Mouse (Mus musculus): ENCODE results near the gene Aldh16a1. TPM values are rescaled to one million over a fixed set of nuclear protein-coding genes. Genes with fewer than 3 reads are reported as not detected.
A peak's percentile ranks its signal among the peaks of the same experiment; 100 is the strongest.

The Aldh16a1 gene
- polyA plus RNA-seq, 1 experiment: 97.2 TPM

DNA sequence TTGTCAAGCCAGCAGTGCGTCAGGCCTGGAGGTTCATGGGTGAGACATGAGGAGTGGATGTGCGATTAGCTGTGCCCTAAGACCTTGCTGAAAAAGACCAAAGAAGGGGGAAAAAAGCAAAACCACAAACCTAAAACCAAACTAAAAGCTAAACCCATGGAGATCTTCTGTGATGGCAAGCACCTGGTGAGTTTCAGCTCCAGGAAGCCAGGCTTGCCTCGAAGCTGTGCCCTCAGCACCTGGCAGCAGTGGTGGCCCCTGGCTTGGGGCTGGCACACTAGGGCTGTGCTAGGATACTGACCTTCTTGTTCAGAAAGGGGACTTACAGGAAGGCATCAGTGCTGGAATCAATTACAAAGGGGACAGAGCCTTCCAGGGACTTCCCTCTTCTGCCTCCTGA, 13.1 kb downstream of the Aldh16a1 start:
- TF ChIP-seq POLR2A (IDR thresholded peaks at IDR 0.05; ENCODE audit: control insufficient read depth, extremely low read depth, insufficient read depth, low read length, poor library complexity) (no peak), CTCF (IDR thresholded peaks at IDR 0.05; ENCODE audit: borderline replicate concordance, control insufficient read depth, extremely low read depth, insufficient read depth, low read length, poor library complexity) (no peak)
- DNase-seq: peak; percentile 53
- WGBS: 5% methylated on average over 3 of the region's 3 CpGs
- no peaks in the 10 kb centered on the region for H3K36me3 ChIP-seq (ENCODE audit: control insufficient read depth, insufficient read depth, low read length)
- no peak overlapping the region for H3K4me3 ChIP-seq (ENCODE audit: control insufficient read depth, insufficient read depth, low read length)
- peaks cover 50% of the 10 kb centered on the region for H3K4me1 ChIP-seq (replicated peaks; ENCODE audit: control insufficient read depth, insufficient read depth, low read length)
- no peaks in the 10 kb centered on the region for H3K27me3 ChIP-seq (ENCODE audit: control insufficient read depth, insufficient read depth, low read length)
- H3K27ac ChIP-seq (ENCODE audit: control insufficient read depth, insufficient read depth, low read length): peak overlapping the region; percentile 65

DNA sequence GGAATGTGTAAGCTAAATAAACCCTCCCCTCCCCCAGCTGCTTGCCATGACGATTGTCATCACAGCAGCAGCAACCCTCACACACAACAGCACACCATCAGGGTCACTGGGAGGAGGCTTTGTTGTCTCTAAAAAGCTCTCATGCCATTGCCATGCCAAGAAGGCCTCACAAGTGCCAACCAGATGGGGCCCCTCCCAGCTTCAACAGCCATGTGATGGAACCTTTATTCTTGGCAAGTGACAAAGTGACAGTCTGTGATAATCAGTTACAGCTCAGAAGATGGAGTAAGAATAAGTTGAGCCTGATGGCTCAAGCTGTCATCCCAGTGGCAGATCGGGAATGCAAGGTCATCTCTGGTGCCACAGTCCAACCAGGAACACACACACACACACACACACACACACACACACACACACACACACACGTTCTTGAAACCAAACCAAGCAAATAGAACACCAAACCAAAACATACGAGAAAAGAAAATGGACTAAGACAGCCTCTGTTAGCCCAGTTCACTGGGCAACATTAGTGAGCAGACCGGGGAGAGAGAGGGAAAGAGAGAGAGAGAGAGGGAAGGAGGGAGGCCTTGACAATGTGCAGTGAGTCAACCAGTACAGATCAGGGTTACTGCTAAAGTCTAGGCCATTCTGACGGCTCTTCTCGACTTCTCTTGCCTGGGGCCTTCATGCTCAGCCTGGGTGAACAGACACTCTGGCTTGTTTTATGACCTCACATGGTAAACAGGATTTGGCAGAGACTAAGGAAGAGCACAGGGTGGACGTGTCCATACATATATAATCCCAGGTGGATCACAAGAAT, 14.3 kb downstream of the Aldh16a1 start:
- TF ChIP-seq CTCF (IDR thresholded peaks at IDR 0.05; ENCODE audit: borderline replicate concordance, control insufficient read depth, extremely low read depth, insufficient read depth, low read length, poor library complexity): no peak
- TF ChIP-seq POLR2A (IDR thresholded peaks at IDR 0.05; ENCODE audit: control insufficient read depth, extremely low read depth, insufficient read depth, low read length, poor library complexity): no peak
- WGBS: 92% methylated on average over 8 of the region's 8 CpGs
- no peaks in the 10 kb centered on the region for H3K36me3 ChIP-seq (ENCODE audit: control insufficient read depth, insufficient read depth, low read length)
- DNase-seq: no peak
- no peak overlapping the region for H3K4me3 ChIP-seq (ENCODE audit: control insufficient read depth, insufficient read depth, low read length)
- no peaks in the 10 kb centered on the region for H3K27me3 ChIP-seq (ENCODE audit: control insufficient read depth, insufficient read depth, low read length)
- H3K4me1 ChIP-seq (replicated peaks; ENCODE audit: control insufficient read depth, insufficient read depth, low read length): peaks cover 58% of the 10 kb centered on the region
- no peak overlapping the region for H3K27ac ChIP-seq (ENCODE audit: control insufficient read depth, insufficient read depth, low read length)

DNA sequence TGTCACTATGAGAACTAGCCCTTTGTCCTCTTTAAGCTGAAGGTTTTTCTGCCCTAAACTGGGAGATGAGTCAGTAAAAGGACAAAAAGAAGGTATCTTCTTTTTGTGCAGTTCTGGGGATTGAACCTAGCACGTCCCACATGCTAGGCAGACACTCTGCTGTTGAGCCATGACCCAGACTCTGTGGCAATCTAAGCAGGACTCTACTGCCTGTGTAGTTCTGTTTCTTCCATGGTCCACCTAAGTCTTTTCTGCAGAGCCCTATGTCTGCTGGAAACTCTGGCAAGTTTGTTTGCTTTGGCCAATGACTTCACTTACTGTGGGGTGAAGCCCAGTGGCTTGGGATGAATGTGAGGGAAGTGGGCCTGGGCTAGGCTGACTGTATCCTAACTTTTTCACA, 16.0 kb downstream of the Aldh16a1 start:
- no peak for TF ChIP-seq POLR2A (IDR thresholded peaks at IDR 0.05; ENCODE audit: control insufficient read depth, extremely low read depth, insufficient read depth, low read length, poor library complexity)
- no peak for TF ChIP-seq CTCF (IDR thresholded peaks at IDR 0.05; ENCODE audit: borderline replicate concordance, control insufficient read depth, extremely low read depth, insufficient read depth, low read length, poor library complexity)
- WGBS: 100% methylated on average over 1 of the region's 1 CpGs
- H3K36me3 ChIP-seq (ENCODE audit: control insufficient read depth, insufficient read depth, low read length): no peaks in the 10 kb centered on the region
- no peaks in the 10 kb centered on the region for H3K27me3 ChIP-seq (ENCODE audit: control insufficient read depth, insufficient read depth, low read length)
- DNase-seq: no peak
- H3K4me1 ChIP-seq (replicated peaks; ENCODE audit: control insufficient read depth, insufficient read depth, low read length): peaks cover 69% of the 10 kb centered on the region
- H3K27ac ChIP-seq (ENCODE audit: control insufficient read depth, insufficient read depth, low read length): no peak overlapping the region
- no peak overlapping the region for H3K4me3 ChIP-seq (ENCODE audit: control insufficient read depth, insufficient read depth, low read length)

DNA sequence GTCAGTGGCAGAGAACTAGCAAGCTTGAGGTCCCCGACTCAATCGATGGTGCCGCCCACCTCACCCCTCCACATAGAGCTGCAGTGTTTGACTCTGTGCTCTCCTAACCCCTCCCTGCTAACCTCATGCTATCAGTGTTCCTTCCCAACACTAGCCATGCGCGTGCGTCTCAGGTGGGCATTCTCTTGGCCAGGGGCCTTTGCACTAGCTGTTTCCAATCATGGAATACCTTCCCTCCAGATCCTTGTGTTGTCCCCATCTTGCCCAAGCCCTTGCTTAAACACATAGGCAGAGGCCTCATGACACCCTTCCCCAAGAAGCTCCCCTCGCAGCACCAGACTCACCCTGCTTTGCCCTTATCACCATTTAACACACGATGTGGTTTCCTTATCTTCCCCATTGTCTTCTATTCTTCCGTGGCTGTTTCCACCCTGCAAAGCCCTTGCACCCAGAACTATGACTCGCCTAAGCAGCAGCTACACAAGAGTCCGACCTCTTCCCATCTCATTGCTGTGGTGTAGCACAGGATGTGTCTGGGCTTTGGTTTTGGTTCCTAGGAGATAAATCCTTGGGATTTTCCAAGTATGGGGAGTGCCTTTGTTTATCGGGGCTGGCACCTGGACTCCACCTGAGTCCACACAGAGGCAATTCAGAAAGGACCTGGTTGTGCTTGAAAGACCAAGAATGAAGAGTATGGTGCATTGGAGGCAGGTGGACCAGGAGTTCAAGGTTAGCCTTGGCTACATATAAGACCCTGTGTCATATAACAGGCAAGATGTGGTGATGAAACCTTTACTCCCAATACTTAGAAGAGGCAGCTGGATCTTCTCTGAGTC, 17.0 kb downstream of the Aldh16a1 start:
- H3K27ac ChIP-seq (ENCODE audit: control insufficient read depth, insufficient read depth, low read length): peak overlapping the region; percentile 11; the same call in 1 of the 2 replicates

DNA sequence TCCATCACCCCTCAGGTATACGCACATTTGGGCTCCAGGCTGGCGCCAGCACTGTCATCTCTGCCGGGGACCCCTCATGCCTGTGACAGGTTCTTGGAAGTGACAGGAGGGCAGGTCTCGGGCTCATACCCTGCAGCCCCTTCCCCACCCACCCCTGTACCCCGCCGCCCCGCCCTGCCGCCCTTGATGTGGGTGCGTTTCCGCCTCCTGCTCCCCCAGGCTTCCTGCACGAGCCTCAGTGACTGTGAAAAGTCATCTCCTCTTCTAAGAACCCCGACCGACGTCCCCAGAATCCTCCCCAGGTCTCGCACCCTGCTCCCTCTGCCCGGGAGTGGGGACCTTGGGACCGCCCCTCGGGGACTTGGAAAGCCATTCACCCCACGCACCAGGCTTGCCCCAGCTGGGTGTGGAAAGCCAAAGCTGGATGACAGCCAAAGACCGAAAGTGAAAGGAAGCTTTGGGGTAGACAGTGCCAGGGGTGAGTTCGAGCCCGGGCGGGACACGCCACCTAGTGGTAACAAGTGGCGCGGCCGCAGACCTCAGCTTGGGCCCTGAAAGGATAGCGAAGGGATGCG, 18.3 kb downstream of the Aldh16a1 start, which contains the start of the genes Gm45713 and Flt3l:
Gene Gm45713 (minus strand): TSS at position 239 of the 575 bp plus-strand sequence.
Gene Flt3l (minus strand): TSS at position 440 of the 575 bp plus-strand sequence.
- H3K36me3 ChIP-seq (ENCODE audit: control insufficient read depth, insufficient read depth, low read length): no peaks in the 10 kb centered on the region
- TF ChIP-seq POLR2A (IDR thresholded peaks at IDR 0.05; ENCODE audit: control insufficient read depth, extremely low read depth, insufficient read depth, low read length, poor library complexity) (0 out of 2 replicates have a peak, but pooled peaks have one; percentile 36), CTCF (IDR thresholded peaks at IDR 0.05; ENCODE audit: borderline replicate concordance, control insufficient read depth, extremely low read depth, insufficient read depth, low read length, poor library complexity) (peak; percentile 96)
- H3K27ac ChIP-seq (ENCODE audit: control insufficient read depth, insufficient read depth, low read length): peak within 1 kb of the TSS; percentile 95
- H3K4me1 ChIP-seq (replicated peaks; ENCODE audit: control insufficient read depth, insufficient read depth, low read length): peaks cover 51% of the 10 kb centered on the region
- under 1% methylated on average over 29 of the region's 29 CpGs for WGBS
- H3K27me3 ChIP-seq (ENCODE audit: control insufficient read depth, insufficient read depth, low read length): no peaks in the 10 kb centered on the region
- peak; percentile 89 for DNase-seq
- H3K4me3 ChIP-seq (ENCODE audit: control insufficient read depth, insufficient read depth, low read length): peak within 1 kb of the TSS; percentile 89

More for the DNA sequence above, 17.0 kb downstream of the Aldh16a1 start:
- peak; percentile 46 for DNase-seq
- Histone ChIP-seq H3K4me1 (replicated peaks; ENCODE audit: control insufficient read depth, insufficient read depth, low read length) (peaks cover 62% of the 10 kb centered on the region), H3K27me3 (ENCODE audit: control insufficient read depth, insufficient read depth, low read length) (no peaks in the 10 kb centered on the region), H3K4me3 (ENCODE audit: control insufficient read depth, insufficient read depth, low read length) (no peak overlapping the region), H3K36me3 (ENCODE audit: control insufficient read depth, insufficient read depth, low read length) (no peaks in the 10 kb centered on the region)
- WGBS: 14% methylated on average over 12 of the region's 12 CpGs
- TF ChIP-seq CTCF (IDR thresholded peaks at IDR 0.05; ENCODE audit: borderline replicate concordance, control insufficient read depth, extremely low read depth, insufficient read depth, low read length, poor library complexity): no peak
- TF ChIP-seq POLR2A (IDR thresholded peaks at IDR 0.05; ENCODE audit: control insufficient read depth, extremely low read depth, insufficient read depth, low read length, poor library complexity): no peak

DNA sequence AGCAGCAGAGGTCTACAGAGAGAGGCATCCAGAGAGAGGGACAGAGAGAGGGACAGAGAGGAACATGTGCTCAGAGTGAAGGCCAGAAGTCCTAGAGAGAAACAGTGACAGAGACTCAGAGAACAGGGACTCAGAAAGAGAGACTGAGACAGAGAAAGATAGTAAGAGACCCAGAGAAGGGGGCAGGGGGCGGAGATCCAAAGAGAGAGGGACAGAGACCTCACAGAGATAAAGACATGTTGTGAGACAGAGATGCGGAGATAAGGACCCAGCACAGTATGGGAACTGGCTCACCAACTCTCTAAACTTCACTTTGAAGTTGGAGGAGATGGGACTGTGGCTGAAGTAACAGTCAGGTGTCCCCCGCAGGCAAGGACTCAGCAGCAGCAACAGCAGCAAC, 19.0 kb downstream of the Aldh16a1 start:
- WGBS: 31% methylated on average over 3 of the region's 3 CpGs
- no peaks in the 10 kb centered on the region for H3K27me3 ChIP-seq (ENCODE audit: control insufficient read depth, insufficient read depth, low read length)
- no peaks in the 10 kb centered on the region for H3K36me3 ChIP-seq (ENCODE audit: control insufficient read depth, insufficient read depth, low read length)
- H3K4me1 ChIP-seq (replicated peaks; ENCODE audit: control insufficient read depth, insufficient read depth, low read length): peaks cover 51% of the 10 kb centered on the region
- H3K4me3 ChIP-seq (ENCODE audit: control insufficient read depth, insufficient read depth, low read length): peak overlapping the region; percentile 41
- TF ChIP-seq CTCF (IDR thresholded peaks at IDR 0.05; ENCODE audit: borderline replicate concordance, control insufficient read depth, extremely low read depth, insufficient read depth, low read length, poor library complexity): no peak
- no peak for TF ChIP-seq POLR2A (IDR thresholded peaks at IDR 0.05; ENCODE audit: control insufficient read depth, extremely low read depth, insufficient read depth, low read length, poor library complexity)
- H3K27ac ChIP-seq (ENCODE audit: control insufficient read depth, insufficient read depth, low read length): peak overlapping the region; percentile 64
- DNase-seq: no peak
